Mouse (Mus musculus): ENCODE results near the gene Fhod1. TPM values are rescaled to one million over a fixed set of nuclear protein-coding genes. Genes with fewer than 3 reads are reported as not detected.

Fhod1 gene
- total and polyA plus RNA-seq, 3 experiments = 2.5 to 10.9 TPM; not detected in 1

GRCm38 (mm10) chr8:105373032-105373431 lies 25.3 kb upstream of the Fhod1 start, which contains the start of gene Plekhg4:
Gene Plekhg4 (plus strand): TSS chr8:105373274.
- Histone ChIP-seq H3K27ac (ENCODE audit: control insufficient read depth, low read depth, low read length) (no peak within 1 kb of the TSS), H3K9me3 (replicated peaks; ENCODE audit: insufficient read depth, low read length) (no peaks in the 10 kb centered on the region), H3K4me3 (ENCODE audit: control insufficient read depth in 1 of 2, insufficient read depth in 1 of 2, low read depth in 2 of 2, low read length in 2 of 2) (no peak within 1 kb of the TSS), H3K36me3 (ENCODE audit: control insufficient read depth in 1 of 2, insufficient read depth in 2 of 2, low read length in 2 of 2) (peaks cover 0 to 4% of the 10 kb centered on the region in 2 experiments; a peak in 2 of 4 replicates), H3K79me2 (ENCODE audit: control insufficient read depth, insufficient read depth, low read length, poor library complexity) (no peaks in the 10 kb centered on the region), H3K4me1 (ENCODE audit: control insufficient read depth in 1 of 2, insufficient read depth in 2 of 2, low read length in 2 of 2) (peaks cover 4 to 7% of the 10 kb centered on the region in 2 experiments; a peak in 3 of 4 replicates), H3K27me3 (ENCODE audit: control insufficient read depth in 1 of 2, insufficient read depth in 2 of 2, low read length in 2 of 2) (no peaks in the 10 kb centered on the region), H3K9ac (ENCODE audit: control insufficient read depth, low read depth, low read length, poor library complexity, severe bottlenecking) (no peak within 1 kb of the TSS)
- no peak for DNase-seq (ENCODE audit: low read depth, low spot score)
- TF ChIP-seq NELFE (IDR thresholded peaks at IDR 0.05; ENCODE audit: low read depth, low read length) (no peak), TCF12 (IDR thresholded peaks at IDR 0.05; ENCODE audit: low read depth, low read length) (no peak), MYC (IDR thresholded peaks at IDR 0.05; ENCODE audit: low read depth, low read length) (no peak), ZKSCAN1 (IDR thresholded peaks at IDR 0.05; ENCODE audit: low read depth, low read length) (no peak), RCOR1 (IDR thresholded peaks at IDR 0.05; ENCODE audit: low read depth, low read length) (no peak), RAD21 (IDR thresholded peaks at IDR 0.05; ENCODE audit: low read depth, low read length) (no peak), MAFK (IDR thresholded peaks at IDR 0.05; ENCODE audit: borderline replicate concordance, low read depth, low read length) (no peak), MXI1 (IDR thresholded peaks at IDR 0.05; ENCODE audit: low read depth, low read length) (no peak), BHLHE40 (IDR thresholded peaks at IDR 0.05; ENCODE audit: borderline replicate concordance, low read depth, low read length) (no peak), TAL1 (IDR thresholded peaks at IDR 0.05; ENCODE audit: low read length) (no peak), GATA1 (IDR thresholded peaks at IDR 0.05; ENCODE audit: low read depth, low read length) (no peak), MYB (IDR thresholded peaks at IDR 0.05; ENCODE audit: low read depth, low read length) (no peak), JUND (IDR thresholded peaks at IDR 0.05; ENCODE audit: low read depth, low read length) (no peak)

DNA sequence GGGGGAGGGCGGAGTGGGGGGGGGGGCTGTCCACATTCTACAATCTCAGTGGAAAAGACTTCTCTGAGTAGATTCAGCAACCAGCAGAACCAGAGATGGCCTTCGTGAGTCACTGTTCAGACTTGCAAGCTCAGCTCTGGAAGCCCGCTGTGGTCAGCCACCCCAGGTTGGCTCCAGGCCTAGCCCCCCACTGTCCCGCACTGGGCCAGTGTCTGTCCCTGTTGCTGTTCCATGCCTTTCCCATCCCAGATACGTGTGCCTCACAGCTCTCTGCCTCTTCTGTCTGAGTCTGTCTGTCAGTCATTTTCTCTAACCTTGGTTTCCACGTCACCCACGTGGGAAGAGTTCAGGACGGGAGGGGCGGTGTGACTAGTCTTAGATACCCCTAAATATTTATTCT lies 24.7 kb upstream of the Fhod1 start:
- H3K9me3 ChIP-seq (replicated peaks; ENCODE audit: insufficient read depth, low read length) = no peaks in the 10 kb centered on the region
- H3K9ac ChIP-seq (ENCODE audit: control insufficient read depth, low read depth, low read length, poor library complexity, severe bottlenecking) = no peak overlapping the region
- H3K27ac ChIP-seq (ENCODE audit: control insufficient read depth, low read depth, low read length) = no peak overlapping the region
- H3K36me3 ChIP-seq (ENCODE audit: control insufficient read depth in 1 of 2, insufficient read depth in 2 of 2, low read length in 2 of 2) = peaks cover 0 to 4% of the 10 kb centered on the region in 2 experiments; a peak in 2 of 4 replicates
- no peak for DNase-seq (ENCODE audit: low read depth, low spot score)
- H3K4me1 ChIP-seq (ENCODE audit: control insufficient read depth in 1 of 2, insufficient read depth in 2 of 2, low read length in 2 of 2) = peaks cover 4 to 7% of the 10 kb centered on the region in 2 experiments; a peak in 3 of 4 replicates
- no peak for TF ChIP-seq USF1 (IDR thresholded peaks at IDR 0.05; ENCODE audit: low read depth, low read length)
- TF ChIP-seq USF2 (IDR thresholded peaks at IDR 0.05; ENCODE audit: borderline replicate concordance in 1 of 2, insufficient read depth in 1 of 2, low read depth in 1 of 2, low read length in 2 of 2) = no peak
- no peak for TF ChIP-seq ETS1 (IDR thresholded peaks at IDR 0.05; ENCODE audit: low read depth, low read length)
- TF ChIP-seq NRF1 (IDR thresholded peaks at IDR 0.05; ENCODE audit: insufficient read depth, low read depth, low read length, poor library complexity, severe bottlenecking) = no peak
- no peak for TF ChIP-seq UBTF (IDR thresholded peaks at IDR 0.05; ENCODE audit: borderline replicate concordance, insufficient read depth, low read depth, low read length)
- no peak overlapping the region for H3K4me3 ChIP-seq (ENCODE audit: control insufficient read depth in 1 of 2, insufficient read depth in 1 of 2, low read depth in 2 of 2, low read length in 2 of 2)
- H3K79me2 ChIP-seq (ENCODE audit: control insufficient read depth, insufficient read depth, low read length, poor library complexity) = no peaks in the 10 kb centered on the region
- H3K27me3 ChIP-seq (ENCODE audit: control insufficient read depth in 1 of 2, insufficient read depth in 2 of 2, low read length in 2 of 2) = no peaks in the 10 kb centered on the region
